In genomic region chr14:55735334-55735733, GRCm38 (mm10) we compare ENCODE assay signal across 28 mouse cellular contexts. TPM values are rescaled to one million over a fixed set of nuclear protein-coding genes. Genes with fewer than 3 reads are reported as not detected.
DNase-seq lines count a peak whose midpoint lies in the region; ATAC-seq and TF ChIP-seq lines count a peak whose summit lies in the region.
"Had no signal": no experiment of that assay in that cellular context is flagged by ENCODE, and none has a peak within 500 bp of the region (broad histone marks: within the 10 kb centered on the region; RNA-seq: fewer than 3 reads in every experiment).

No protein-coding gene starts in this region.

- peak; percentile 82 for ATAC-seq in intestine, embryonic 15.5 days
- ATAC-seq in intestine, postnatal 0 days = peak; percentile 71
- ATAC-seq: activated CD4-positive, CD25-positive, alpha-beta regulatory T cell, adult 4 months; CD4-positive, CD25-positive, alpha-beta regulatory T cell, adult 4 months; forebrain, embryonic 14.5 days; Patski had no signal

- H3K36me3 ChIP-seq in intestine, embryonic 15.5 days = peaks cover 10% of the 10 kb centered on the region
- H3K36me3 ChIP-seq in intestine, postnatal 0 days (ENCODE audit: control insufficient read depth, insufficient read depth) = peaks cover 25% of the 10 kb centered on the region
- peaks cover 21% of the 10 kb centered on the region for H3K36me3 ChIP-seq in small intestine, adult 2 months (ENCODE audit: control insufficient read depth, insufficient read depth, low read length)

- 0 out of 2 replicates have a peak overlapping the region, but pooled peaks have one; percentile 26 for H3K4me2 ChIP-seq in intestine, embryonic 15.5 days (replicated peaks)
- H3K4me2 ChIP-seq in intestine, postnatal 0 days (replicated peaks; ENCODE audit: low read depth) = peak overlapping the region; percentile 46
- H3K4me2 ChIP-seq: embryonic facial prominence, embryonic 13.5 days; embryonic facial prominence, embryonic 15.5 days; forebrain, embryonic 12.5 days had no signal

- H3K27me3 ChIP-seq in intestine, embryonic 15.5 days (replicated peaks) = no peaks in the 10 kb centered on the region
- H3K27me3 ChIP-seq in intestine, postnatal 0 days (replicated peaks; ENCODE audit: control insufficient read depth, insufficient read depth, low read length) = no peaks in the 10 kb centered on the region
- H3K27me3 ChIP-seq in small intestine, adult 2 months (ENCODE audit: control insufficient read depth, insufficient read depth, low read length) = no peaks in the 10 kb centered on the region
- H3K27me3 ChIP-seq: embryonic facial prominence, embryonic 13.5 days; embryonic facial prominence, embryonic 15.5 days; forebrain, embryonic 12.5 days; Patski had no signal

- no peak overlapping the region for H3K9ac ChIP-seq in intestine, embryonic 15.5 days
- H3K9ac ChIP-seq in intestine, postnatal 0 days (ENCODE audit: low read depth, low read length) = no peak overlapping the region
- H3K9ac ChIP-seq: embryonic facial prominence, embryonic 13.5 days; embryonic facial prominence, embryonic 15.5 days; forebrain, embryonic 12.5 days had no signal

- H3K4me3 ChIP-seq in bone marrow macrophage, adult 2 months (ENCODE audit: insufficient read depth, low read length) = no peak overlapping the region
- H3K4me3 ChIP-seq in intestine, embryonic 15.5 days (replicated peaks) = no peak overlapping the region
- H3K4me3 ChIP-seq in intestine, postnatal 0 days (ENCODE audit: low read depth, low read length) = no peak overlapping the region
- no peak overlapping the region for H3K4me3 ChIP-seq in small intestine, adult 2 months (ENCODE audit: low read depth, low read length)
- H3K4me3 ChIP-seq: embryonic facial prominence, embryonic 13.5 days; embryonic facial prominence, embryonic 15.5 days; erythroblast, embryonic 14.5 days; forebrain, embryonic 10.5 days; forebrain, embryonic 12.5 days had no signal

- H3K4me1 ChIP-seq in bone marrow macrophage, adult 2 months (ENCODE audit: control insufficient read depth, insufficient read depth, low read length) = peaks cover 27% of the 10 kb centered on the region
- 0 out of 2 replicates have a peak, but pooled peaks cover 21% of the 10 kb centered on the region for H3K4me1 ChIP-seq in intestine, embryonic 15.5 days (replicated peaks)
- 0 out of 2 replicates have a peak, but pooled peaks cover 13% of the 10 kb centered on the region for H3K4me1 ChIP-seq in intestine, postnatal 0 days (replicated peaks; ENCODE audit: control insufficient read depth, insufficient read depth, low read length)
- peaks cover 32% of the 10 kb centered on the region; the same call in 1 of the 2 replicates for H3K4me1 ChIP-seq in small intestine, adult 2 months (ENCODE audit: control insufficient read depth, insufficient read depth, insufficient read length, low read length)
- H3K4me1 ChIP-seq: embryonic facial prominence, embryonic 13.5 days; embryonic facial prominence, embryonic 15.5 days; forebrain, embryonic 10.5 days; forebrain, embryonic 12.5 days had no signal

- TF ChIP-seq CTCF in bone marrow macrophage, adult 2 months (IDR thresholded peaks at IDR 0.05; ENCODE audit: low read depth, low read length) = no peak
- no peak for TF ChIP-seq CTCF in intestine, postnatal 0 days (IDR thresholded peaks at IDR 0.05; ENCODE audit: low read depth)
- no peak for TF ChIP-seq CTCF in small intestine, adult 2 months (IDR thresholded peaks at IDR 0.05; ENCODE audit: extremely low read depth, insufficient read length, insufficient replicate concordance, low read depth, low read length)

- 30% methylated on average over 3 of the region's 3 CpGs for WGBS in intestine, embryonic 15.5 days
- WGBS in intestine, postnatal 0 days = 9% methylated on average over 3 of the region's 3 CpGs
- WGBS in small intestine, adult 2 months = 22% methylated on average over 3 of the region's 3 CpGs

- H3K27ac ChIP-seq in bone marrow macrophage, adult 2 months (ENCODE audit: insufficient read depth, low read depth, low read length) = peak overlapping the region; percentile 39
- peak overlapping the region; percentile 34; the same call in 1 of the 2 replicates for H3K27ac ChIP-seq in intestine, embryonic 15.5 days
- 0 out of 2 replicates have a peak overlapping the region, but pooled peaks have one; percentile 62 for H3K27ac ChIP-seq in intestine, postnatal 0 days (ENCODE audit: low read depth, low read length)
- H3K27ac ChIP-seq in small intestine, adult 2 months (ENCODE audit: insufficient read depth, low read depth, low read length) = peak overlapping the region; percentile 52; the same call in 1 of the 2 replicates
- H3K27ac ChIP-seq: embryonic facial prominence, embryonic 13.5 days; embryonic facial prominence, embryonic 15.5 days; forebrain, embryonic 10.5 days; forebrain, embryonic 12.5 days had no signal

- DNase-seq in heart, postnatal 4 days = no peak
- no peak for DNase-seq in frontal cortex, adult 2 months (ENCODE audit: extremely low spot score in 1 of 2, low spot score in 1 of 2)
- DNase-seq in ovary, postnatal 14 days (ENCODE audit: low spot score) = no peak
- DNase-seq: adrenal gland, adult 8-10 months; adrenal gland, postnatal 14 days; adrenal gland, postnatal 36 days; B cell, adult 2 months; cerebellum, adult 11 months; cerebellum, adult 18-20 months; cerebellum, adult 8-10 months; cerebellum, adult 9-11 months; cerebellum, postnatal 14 days; cerebellum, postnatal 36 days; embryo, embryonic 11 days had no signal

- TF ChIP-seq POLR2A in bone marrow macrophage, adult 2 months (IDR thresholded peaks at IDR 0.05; ENCODE audit: borderline replicate concordance, low read depth, low read length) = no peak
- TF ChIP-seq POLR2A in small intestine, adult 2 months (IDR thresholded peaks at IDR 0.05; ENCODE audit: low read depth, low read length) = no peak

- no peaks in the 10 kb centered on the region for H3K9me3 ChIP-seq in intestine, embryonic 15.5 days
- no peaks in the 10 kb centered on the region for H3K9me3 ChIP-seq in intestine, postnatal 0 days (ENCODE audit: control insufficient read depth)
- H3K9me3 ChIP-seq: embryonic facial prominence, embryonic 13.5 days; embryonic facial prominence, embryonic 15.5 days; forebrain, embryonic 10.5 days; forebrain, embryonic 12.5 days; G1E had no signal

RNA-seq across cellular contexts. Expression of gene Dhrs1, which starts 10.2 kb away (rescaled TPM):
- polyA plus RNA-seq in bone marrow macrophage, adult 2 months (2012; ENCODE audit: insufficient read depth, insufficient read length, missing spikeins) = 117 and 120 TPM in 2 replicates
- polyA plus RNA-seq in intestine, embryonic 15.5 days (2015; fragmentation: Nextera tagmentation; extraction: Ambion mirVana) = 99.4 and 117 TPM in 2 replicates
- 466 and 476 TPM in 2 replicates for polyA plus RNA-seq in intestine, postnatal 0 days (2015; fragmentation: Nextera tagmentation; extraction: Ambion mirVana)
- polyA plus RNA-seq in small intestine, adult 2 months (2012; rRNA removed) = 217 and 223 TPM in 2 replicates
- total RNA-seq in heart, postnatal 4 days (2021) = 10 to 100 TPM; 46.0 to 51.4 TPM
- polyA plus RNA-seq in frontal cortex, adult 2 months (2012; rRNA removed) = 111 and 119 TPM in 2 replicates
- polyA plus RNA-seq: erythroblast, embryonic 14.5 days had no signal

RNA-seq across cellular contexts. Expression of gene Nop9, which starts 10.2 kb away (rescaled TPM):
- polyA plus RNA-seq in bone marrow macrophage, adult 2 months (2012; ENCODE audit: insufficient read depth, insufficient read length, missing spikeins) = 17.1 and 22.1 TPM in 2 replicates
- 35.6 and 36.0 TPM in 2 replicates for polyA plus RNA-seq in intestine, embryonic 15.5 days (2015; fragmentation: Nextera tagmentation; extraction: Ambion mirVana)
- polyA plus RNA-seq in intestine, postnatal 0 days (2015; fragmentation: Nextera tagmentation; extraction: Ambion mirVana) = 14.4 and 14.9 TPM in 2 replicates
- polyA plus RNA-seq in small intestine, adult 2 months (2012; rRNA removed) = 5.9 and 8.0 TPM in 2 replicates
- 10 to 100 TPM; 17.8 to 18.3 TPM for total RNA-seq in heart, postnatal 4 days (2021)
- polyA plus RNA-seq in frontal cortex, adult 2 months (2012; rRNA removed) = 8.9 and 9.0 TPM in 2 replicates

RNA-seq across cellular contexts. Expression of gene Rabggta, which starts 13.3 kb away (rescaled TPM):
- 28.2 and 29.4 TPM in 2 replicates for polyA plus RNA-seq in bone marrow macrophage, adult 2 months (2012; ENCODE audit: insufficient read depth, insufficient read length, missing spikeins)
- 34.1 and 34.9 TPM in 2 replicates for polyA plus RNA-seq in intestine, embryonic 15.5 days (2015; fragmentation: Nextera tagmentation; extraction: Ambion mirVana)
- 24.0 and 25.6 TPM in 2 replicates for polyA plus RNA-seq in intestine, postnatal 0 days (2015; fragmentation: Nextera tagmentation; extraction: Ambion mirVana)
- polyA plus RNA-seq in small intestine, adult 2 months (2012; rRNA removed) = 28.1 and 43.5 TPM in 2 replicates
- total RNA-seq in heart, postnatal 4 days (2021) = 10 to 100 TPM; 13.1 to 13.9 TPM
- polyA plus RNA-seq in frontal cortex, adult 2 months (2012; rRNA removed) = 60.7 and 64.3 TPM in 2 replicates

RNA-seq across cellular contexts. Expression of gene Tgm1, which starts 21.6 kb away (rescaled TPM):
- polyA plus RNA-seq in bone marrow macrophage, adult 2 months (2012; ENCODE audit: insufficient read depth, insufficient read length, missing spikeins) = 0.59 and 1.1 TPM in 2 replicates
- 1.1 and 1.2 TPM in 2 replicates for polyA plus RNA-seq in intestine, embryonic 15.5 days (2015; fragmentation: Nextera tagmentation; extraction: Ambion mirVana)
- 1.1 and 1.3 TPM in 2 replicates for polyA plus RNA-seq in intestine, postnatal 0 days (2015; fragmentation: Nextera tagmentation; extraction: Ambion mirVana)
- polyA plus RNA-seq in small intestine, adult 2 months (2012; rRNA removed) = 0.62 and 0.89 TPM in 2 replicates
- under 1 TPM; 0.20 to 0.50 TPM for total RNA-seq in heart, postnatal 4 days (2021)
- polyA plus RNA-seq in frontal cortex, adult 2 months (2012; rRNA removed) = 0.14 and 0.21 TPM in 2 replicates
- polyA plus RNA-seq: activated CD4-positive, CD25-positive, alpha-beta regulatory T cell, adult 4 months; CD4-positive, CD25-positive, alpha-beta regulatory T cell, adult 4 months had no signal

RNA-seq across cellular contexts. Expression of gene Cideb, which starts 22.9 kb away (rescaled TPM):
- 0.67 TPM in 1 of 2 replicates, not detected in the other for polyA plus RNA-seq in bone marrow macrophage, adult 2 months (2012; ENCODE audit: insufficient read depth, insufficient read length, missing spikeins)
- 52.7 and 63.5 TPM in 2 replicates for polyA plus RNA-seq in intestine, embryonic 15.5 days (2015; fragmentation: Nextera tagmentation; extraction: Ambion mirVana)
- polyA plus RNA-seq in intestine, postnatal 0 days (2015; fragmentation: Nextera tagmentation; extraction: Ambion mirVana) = 366 and 385 TPM in 2 replicates
- 309 and 797 TPM in 2 replicates for polyA plus RNA-seq in small intestine, adult 2 months (2012; rRNA removed)
- 1 to 10 TPM; 1.2 to 2.2 TPM for total RNA-seq in heart, postnatal 4 days (2021)
- 15.6 and 18.7 TPM in 2 replicates for polyA plus RNA-seq in frontal cortex, adult 2 months (2012; rRNA removed)
- polyA plus RNA-seq: activated CD4-positive, CD25-positive, alpha-beta regulatory T cell, adult 4 months; CD4-positive, CD25-positive, alpha-beta regulatory T cell, adult 4 months; G1E had no signal
